Mouse (Mus musculus) CH12.LX (cell line): Measurements from ENCODE around the gene Gapdhs.

Experiments
- BHLHE40 ChIP-seq: IDR thresholded peaks from 2 replicates; pipeline ENCODE4 v1.6.1; 2011; ENCODE audit warnings: mild to moderate bottlenecking, low read depth, low read length, improper control_type of control experiment
- CHD2 ChIP-seq: IDR thresholded peaks from 2 replicates; pipeline ENCODE4 v1.6.1; 2011; ENCODE audit warnings: low read length, improper control_type of control experiment
- CTCF ChIP-seq, 2 experiments: IDR thresholded peaks in 1 of 2; conservative IDR thresholded peaks in 1 of 2; 2 replicates each; pipeline ENCODE4 v1.5.1; 2011 to 2012; ENCODE audit warnings: low read depth in 2 of 2, low read length in 2 of 2, improper control_type of control experiment in 1 of 2, inconsistent platforms in 1 of 2, mild to moderate bottlenecking in 1 of 2, moderate library complexity in 1 of 2
- EP300 ChIP-seq: IDR thresholded peaks from 2 replicates; pipeline ENCODE4 v1.6.1; 2011; ENCODE audit warnings: low read length, improper control_type of control experiment
- MEF2A ChIP-seq: IDR thresholded peaks from 2 replicates; pipeline ENCODE4 v1.6.1; 2014; ENCODE audit warnings: low read depth, mild to moderate bottlenecking, inconsistent platforms, low read length, improper control_type of control experiment, borderline replicate concordance
- MYC ChIP-seq: IDR thresholded peaks from 2 replicates; pipeline ENCODE4 v1.6.1; 2011; ENCODE audit warnings: low read depth, mild to moderate bottlenecking, improper control_type of control experiment, low read length
- POLR2A ChIP-seq: IDR thresholded peaks from 2 replicates; pipeline ENCODE4 v1.6.1; 2011; ENCODE audit warnings: low read depth, mild to moderate bottlenecking, improper control_type of control experiment, low read length
- POLR2AphosphoS2 ChIP-seq: IDR thresholded peaks from 2 replicates; pipeline ENCODE4 v1.6.1; 2011; ENCODE audit warnings: low read depth, low read length, improper control_type of control experiment
- TBP ChIP-seq: conservative IDR thresholded peaks from 2 replicates; pipeline ENCODE4 v1.6.1; 2011; ENCODE audit warnings: low read depth, low read length, improper control_type of control experiment
- UBTF ChIP-seq: IDR thresholded peaks from 2 replicates; pipeline ENCODE4 v1.6.1; 2012; ENCODE audit warnings: low read depth, mild to moderate bottlenecking, inconsistent platforms, low read length, improper control_type of control experiment, moderate library complexity

GRCm38 (mm10) chr7:30717006-30717715, 26.3 kb downstream of the Gapdhs start:
- TF ChIP-seq CTCF (conservative IDR thresholded peaks at IDR 0.05 in 1 of 2, IDR thresholded peaks at IDR 0.05 in 1 of 2; ENCODE audit: low read depth in 2 of 2, low read length in 2 of 2), result no peak
- TF ChIP-seq BHLHE40, result no peak
- no peak for TF ChIP-seq POLR2A
- TF ChIP-seq UBTF, result no peak
- no peak for TF ChIP-seq EP300
- TF ChIP-seq TBP, result no peak
- TF ChIP-seq POLR2AphosphoS2, result no peak
- no peak for TF ChIP-seq MYC
- no peak for TF ChIP-seq MEF2A
- TF ChIP-seq CHD2, result no peak
